Mouse (Mus musculus) testis, adult 2 months (tissue): ENCODE results near the gene Rtl6. TPM values are rescaled to one million over a fixed set of nuclear protein-coding genes. Genes with fewer than 3 reads are reported as not detected.
A peak's percentile ranks its signal among the peaks of the same experiment; 100 is the strongest.

Experiments
- H3K27ac ChIP-seq: fragments of 200-500 bp; 2 replicates; pipeline ENCODE4 v1.5.1; 2012; ENCODE audit warnings: low read depth, low read length; ENCODE audit not compliant: control insufficient read depth, insufficient read depth
- H3K27me3 ChIP-seq: fragments of 200-500 bp; 2 replicates; pipeline ENCODE4 v1.6.1; 2012; ENCODE audit warnings: mild to moderate bottlenecking, low read length, moderate library complexity; ENCODE audit not compliant: control insufficient read depth, insufficient read depth
- H3K36me3 ChIP-seq: fragments of 200-500 bp; 2 replicates; pipeline ENCODE4 v1.6.1; 2012; ENCODE audit warnings: mild to moderate bottlenecking, low read length; ENCODE audit not compliant: control insufficient read depth, insufficient read depth
- H3K4me1 ChIP-seq: fragments of 200-500 bp; 2 replicates; pipeline ENCODE4 v1.6.1; 2012; ENCODE audit warnings: low read length; ENCODE audit not compliant: control insufficient read depth, insufficient read depth
- H3K4me3 ChIP-seq: fragments of 200-500 bp; 2 replicates; pipeline ENCODE4 v1.5.1; 2012; ENCODE audit warnings: low read depth, mild to moderate bottlenecking, low read length, moderate library complexity, mixed read lengths; ENCODE audit not compliant: control insufficient read depth
- CTCF ChIP-seq: fragments of 200-500 bp; IDR thresholded peaks from 2 replicates; pipeline ENCODE4 v1.5.1; 2012; ENCODE audit warnings: low read depth, mild to moderate bottlenecking, inconsistent platforms, low read length, moderate library complexity; ENCODE audit not compliant: control insufficient read depth, insufficient read depth, insufficient replicate concordance
- POLR2A ChIP-seq: fragments of 200-500 bp; IDR thresholded peaks from 2 replicates; pipeline ENCODE4 v1.6.1; 2012; ENCODE audit warnings: low read depth, mild to moderate bottlenecking, inconsistent platforms, low read length, moderate library complexity; ENCODE audit not compliant: control insufficient read depth
- polyA plus RNA-seq: library from polyadenylated mRNA; depleted of rRNA; stranded (reverse); fragments of >200 nt; gene quantifications from 2 replicates; pipeline ENCODE4 v1.2.3, GENCODE M21; 2012; rRNA removed

Rtl6 gene
- polyA plus RNA-seq, 1 experiment = 32.1 TPM

GRCm38 (mm10) chr15:84521486-84521885 is 36.1 kb downstream of the Rtl6 start:
- Histone ChIP-seq H3K4me1 (no peaks in the 10 kb centered on the region), H3K27ac (no peak overlapping the region), H3K36me3 (no peaks in the 10 kb centered on the region), H3K4me3 (no peak overlapping the region), H3K27me3 (no peaks in the 10 kb centered on the region)
- TF ChIP-seq POLR2A = no peak
- no peak for TF ChIP-seq CTCF

DNA sequence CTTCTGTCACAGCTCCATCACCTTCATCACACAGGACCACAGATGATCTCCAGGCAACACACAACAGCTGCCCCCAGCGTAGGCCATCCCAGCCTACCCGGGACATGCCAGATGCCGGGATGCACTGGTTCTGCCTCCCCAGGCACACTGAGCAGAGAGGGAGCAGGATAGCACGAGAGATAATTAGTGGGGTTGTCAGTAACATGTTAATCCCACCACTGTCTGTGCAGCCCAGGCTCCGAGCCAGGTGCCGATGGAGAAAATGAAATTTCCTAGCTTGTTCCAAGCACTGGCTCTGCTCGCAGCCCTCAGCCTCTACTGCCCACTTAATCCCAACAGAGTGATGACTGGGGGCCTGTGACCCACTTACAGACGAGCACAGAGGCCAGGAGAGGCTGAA is 39.1 kb downstream of the Rtl6 start:
- TF ChIP-seq CTCF = no peak
- no peak for TF ChIP-seq POLR2A
- H3K4me3 ChIP-seq = no peak overlapping the region
- no peaks in the 10 kb centered on the region for H3K27me3 ChIP-seq
- H3K27ac ChIP-seq = no peak overlapping the region
- H3K36me3 ChIP-seq = no peaks in the 10 kb centered on the region
- H3K4me1 ChIP-seq = no peaks in the 10 kb centered on the region

DNA sequence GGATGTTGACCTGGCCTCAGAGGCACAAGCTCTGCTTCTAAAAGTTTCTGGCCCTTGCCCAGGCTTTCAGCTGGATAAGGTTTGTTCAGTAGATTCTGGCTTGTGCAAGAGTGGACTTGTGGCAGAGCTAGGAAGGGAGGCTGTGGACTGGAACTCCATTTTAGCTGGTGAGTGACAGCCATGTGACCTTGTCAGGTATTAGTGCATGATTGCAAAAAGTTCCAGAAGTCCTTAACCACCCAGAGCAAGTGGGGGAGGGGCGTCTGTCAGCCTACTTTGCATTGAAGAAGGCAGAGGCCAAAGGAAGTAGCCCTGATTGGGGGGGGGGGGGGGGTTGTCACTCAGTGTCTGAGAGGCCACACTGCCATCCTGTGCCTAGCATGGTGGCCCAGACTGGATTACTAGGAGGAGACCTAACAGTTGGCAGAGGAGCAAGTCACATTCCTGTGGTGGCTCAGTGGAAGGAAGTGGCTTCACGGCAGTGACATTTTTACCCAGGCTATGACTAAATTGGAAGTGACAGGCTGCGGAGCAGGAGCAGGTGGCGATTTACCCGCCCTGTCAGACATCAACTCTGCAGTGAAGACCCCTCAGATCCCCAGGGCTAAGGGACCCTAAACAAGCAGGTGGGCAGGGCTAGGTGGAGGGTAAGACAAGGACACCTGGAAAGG is 44.9 kb downstream of the Rtl6 start:
- Histone ChIP-seq H3K27me3 (no peaks in the 10 kb centered on the region), H3K36me3 (no peaks in the 10 kb centered on the region), H3K4me3 (no peak overlapping the region), H3K4me1 (no peaks in the 10 kb centered on the region), H3K27ac (no peak overlapping the region)
- TF ChIP-seq POLR2A = no peak
- no peak for TF ChIP-seq CTCF

DNA sequence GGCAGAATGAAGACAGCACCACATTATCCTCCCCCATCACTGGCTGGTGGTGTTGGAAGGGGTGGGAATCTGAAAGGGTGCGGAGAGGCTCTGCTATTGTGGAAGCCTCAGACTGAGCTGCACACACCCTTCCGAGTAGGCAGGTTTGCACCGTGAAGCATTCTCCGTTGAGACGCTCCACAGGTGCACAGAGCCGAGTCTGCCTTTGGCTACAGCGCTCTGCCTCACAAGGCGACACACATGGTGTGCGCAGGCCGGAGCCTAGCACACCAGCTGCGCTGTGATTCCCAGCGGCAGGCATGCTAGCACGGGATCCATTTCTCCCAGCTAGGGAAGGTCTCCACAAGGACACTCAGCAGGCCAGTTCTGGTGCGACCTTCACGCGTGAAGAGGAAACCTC is 47.6 kb downstream of the Rtl6 start:
- H3K4me3 ChIP-seq = no peak overlapping the region
- no peak for TF ChIP-seq POLR2A
- TF ChIP-seq CTCF = no peak
- H3K4me1 ChIP-seq = no peaks in the 10 kb centered on the region
- no peaks in the 10 kb centered on the region for H3K36me3 ChIP-seq
- no peaks in the 10 kb centered on the region for H3K27me3 ChIP-seq
- H3K27ac ChIP-seq = peak overlapping the region; percentile 78

- Histone ChIP-seq H3K27ac (no peak overlapping the region), H3K4me3 (no peak overlapping the region), H3K4me1 (no peaks in the 10 kb centered on the region), H3K36me3 (no peaks in the 10 kb centered on the region), H3K27me3 (no peaks in the 10 kb centered on the region)
- no peak for TF ChIP-seq CTCF
- no peak for TF ChIP-seq POLR2A
Measured at GRCm38 (mm10) chr15:84509161-84509560, 48.5 kb downstream of the Rtl6 start.

DNA sequence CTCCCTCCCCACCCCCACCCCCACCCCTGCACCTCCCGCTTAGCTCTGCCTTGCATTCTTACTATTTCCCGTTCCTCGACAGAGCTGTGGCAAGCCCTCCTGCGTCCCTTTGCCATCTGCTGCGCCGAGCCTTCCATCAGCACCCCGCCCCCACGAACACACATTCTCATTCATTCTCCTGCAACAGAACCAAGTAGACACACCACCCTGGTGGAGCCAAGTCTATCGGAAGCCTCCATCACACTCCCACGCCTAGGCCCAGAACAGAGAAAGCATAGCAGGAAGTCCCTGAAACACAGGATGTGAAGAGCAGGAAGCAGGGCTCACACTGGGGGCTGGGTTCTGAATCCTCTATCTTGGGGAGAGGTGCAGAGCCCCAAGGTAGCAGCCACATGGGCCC is 51.6 kb downstream of the Rtl6 start:
- no peaks in the 10 kb centered on the region for H3K27me3 ChIP-seq
- H3K27ac ChIP-seq = no peak overlapping the region
- H3K4me3 ChIP-seq = no peak overlapping the region
- H3K4me1 ChIP-seq = no peaks in the 10 kb centered on the region
- no peak for TF ChIP-seq CTCF
- no peak for TF ChIP-seq POLR2A
- no peaks in the 10 kb centered on the region for H3K36me3 ChIP-seq

DNA sequence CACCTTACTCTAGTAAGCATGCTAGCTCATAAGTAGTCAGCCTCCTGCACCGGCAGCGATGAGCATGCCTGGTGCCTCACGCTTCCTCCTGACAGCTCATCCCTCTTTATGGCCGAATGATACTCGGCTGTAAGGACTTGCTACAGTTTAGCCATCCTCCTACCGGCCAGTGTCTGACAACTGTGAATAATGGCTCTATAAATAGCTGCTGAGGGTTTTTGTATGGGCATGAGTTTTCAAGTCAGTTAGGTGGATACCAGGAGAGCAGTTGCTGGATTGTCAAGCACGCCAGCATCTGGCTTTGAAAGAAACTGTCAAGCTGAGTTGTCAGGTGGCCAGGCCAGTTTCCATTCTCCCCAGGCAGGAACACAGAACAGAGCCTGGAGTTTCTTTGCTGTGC is 52.7 kb downstream of the Rtl6 start:
- Histone ChIP-seq H3K4me1 (peaks cover 3% of the 10 kb centered on the region; the same call in 1 of the 2 replicates), H3K4me3 (no peak overlapping the region), H3K27me3 (no peaks in the 10 kb centered on the region), H3K27ac (no peak overlapping the region), H3K36me3 (no peaks in the 10 kb centered on the region)
- no peak for TF ChIP-seq POLR2A
- no peak for TF ChIP-seq CTCF

Other genes starting within 250 kb of the Rtl6 start
- 63.0 and 64.5 TPM in 2 replicates for gene Parvg, start 233.8 kb downstream of the Rtl6 start, polyA plus RNA-seq
- gene Shisal1, start 110.7 kb downstream of the Rtl6 start, polyA plus RNA-seq = 1.2 and 1.7 TPM in 2 replicates
- gene Prr5, start 111.8 kb upstream of the Rtl6 start, polyA plus RNA-seq = 13.0 and 13.4 TPM in 2 replicates
- 3.1 and 3.7 TPM in 2 replicates for gene Arhgap8, start 162.2 kb upstream of the Rtl6 start, polyA plus RNA-seq